Mouse (Mus musculus): Measurements from ENCODE around the gene Pde4c.

Pde4c gene

GRCm38 (mm10) chr8:70758616-70759561 is 35.4 kb downstream of the Pde4c start:
- TF ChIP-seq GATA4 (IDR thresholded peaks at IDR 0.05; ENCODE audit: insufficient replicate concordance, low read length): no peak

- no peak for TF ChIP-seq GATA4 (IDR thresholded peaks at IDR 0.05; ENCODE audit: insufficient replicate concordance, low read length)
Observed at GRCm38 (mm10) chr8:70760350-70760749, 36.8 kb downstream of the Pde4c start.

- no peak for TF ChIP-seq GATA4 (IDR thresholded peaks at IDR 0.05; ENCODE audit: insufficient replicate concordance, low read length)
Observed at GRCm38 (mm10) chr8:70760775-70761406, 37.4 kb downstream of the Pde4c start, which contains the start of gene Mpv17l2. Mpv17l2 (minus strand) TSS chr8:70760946.

- TF ChIP-seq GATA4 (IDR thresholded peaks at IDR 0.05; ENCODE audit: insufficient replicate concordance, low read length): no peak
Observed at GRCm38 (mm10) chr8:70762118-70762517, 38.6 kb downstream of the Pde4c start.

GRCm38 (mm10) chr8:70763354-70763753 is 39.8 kb downstream of the Pde4c start:
- TF ChIP-seq GATA4 (IDR thresholded peaks at IDR 0.05; ENCODE audit: insufficient replicate concordance, low read length): no peak

- TF ChIP-seq GATA4 (IDR thresholded peaks at IDR 0.05; ENCODE audit: insufficient replicate concordance, low read length): peak; percentile 69; the same call in 1 of the 2 replicates
Observed at GRCm38 (mm10) chr8:70764026-70764425, 40.5 kb downstream of the Pde4c start.

GRCm38 (mm10) chr8:70764676-70765075 is 41.2 kb downstream of the Pde4c start:
- no peak for TF ChIP-seq GATA4 (IDR thresholded peaks at IDR 0.05; ENCODE audit: insufficient replicate concordance, low read length)

- no peak for TF ChIP-seq GATA4 (IDR thresholded peaks at IDR 0.05; ENCODE audit: insufficient replicate concordance, low read length)
Observed at GRCm38 (mm10) chr8:70765329-70765728, 41.8 kb downstream of the Pde4c start.

GRCm38 (mm10) chr8:70765838-70766570 is 42.5 kb downstream of the Pde4c start:
- TF ChIP-seq GATA4 (IDR thresholded peaks at IDR 0.05; ENCODE audit: insufficient replicate concordance, low read length): no peak

- TF ChIP-seq GATA4 (IDR thresholded peaks at IDR 0.05; ENCODE audit: insufficient replicate concordance, low read length): no peak
Observed at GRCm38 (mm10) chr8:70766571-70767440, 43.3 kb downstream of the Pde4c start.

GRCm38 (mm10) chr8:70767503-70767902 is 44.0 kb downstream of the Pde4c start:
- no peak for TF ChIP-seq GATA4 (IDR thresholded peaks at IDR 0.05; ENCODE audit: insufficient replicate concordance, low read length)

- no peak for TF ChIP-seq GATA4 (IDR thresholded peaks at IDR 0.05; ENCODE audit: insufficient replicate concordance, low read length)
Observed at GRCm38 (mm10) chr8:70768231-70768776, 44.8 kb downstream of the Pde4c start.

- TF ChIP-seq GATA4 (IDR thresholded peaks at IDR 0.05; ENCODE audit: insufficient replicate concordance, low read length): no peak
Observed at GRCm38 (mm10) chr8:70768956-70769355, 45.4 kb downstream of the Pde4c start.

GRCm38 (mm10) chr8:70769359-70769758 is 45.8 kb downstream of the Pde4c start:
- TF ChIP-seq GATA4 (IDR thresholded peaks at IDR 0.05; ENCODE audit: insufficient replicate concordance, low read length): no peak
